Mouse (Mus musculus) ovary, adult 18-20 months (tissue): Measurements from ENCODE around the gene Chd8.
A peak's percentile ranks its signal among the peaks of the same experiment; 100 is the strongest.

ENCODE experiments used
- DNase-seq: peaks from one replicate; pipeline ENCODE4 v3.0.0; 2022; ENCODE audit warnings: low spot score, mixed read lengths

The Chd8 gene

GRCm38 (mm10) chr14:52199412-52199811, 58.2 kb downstream of the Chd8 start:
- no peak for DNase-seq

- no peak for DNase-seq
Observed at GRCm38 (mm10) chr14:52198141-52198540, 59.4 kb downstream of the Chd8 start.

- peak; percentile 63 for DNase-seq
Observed at GRCm38 (mm10) chr14:52197156-52197878, 60.3 kb downstream of the Chd8 start, which contains the start of gene Supt16. Supt16 (minus strand) TSS chr14:52197416.

GRCm38 (mm10) chr14:52196230-52197155, 61.1 kb downstream of the Chd8 start:
- no peak for DNase-seq

GRCm38 (mm10) chr14:52195691-52196090, 61.9 kb downstream of the Chd8 start:
- no peak for DNase-seq

- DNase-seq = no peak
Observed at GRCm38 (mm10) chr14:52190740-52191359, 66.7 kb downstream of the Chd8 start.

GRCm38 (mm10) chr14:52189519-52189918, 68.1 kb downstream of the Chd8 start:
- no peak for DNase-seq

- no peak for DNase-seq
Observed at GRCm38 (mm10) chr14:52188788-52189187, 68.8 kb downstream of the Chd8 start.

GRCm38 (mm10) chr14:52166571-52166970, 91.0 kb downstream of the Chd8 start:
- DNase-seq = no peak

- peak; percentile 59 for DNase-seq
Observed at GRCm38 (mm10) chr14:52160911-52161310, 96.7 kb downstream of the Chd8 start.

- DNase-seq = no peak
Observed at GRCm38 (mm10) chr14:52155008-52155407, 102.6 kb downstream of the Chd8 start.

- DNase-seq = no peak
Observed at GRCm38 (mm10) chr14:52152613-52153012, 105.0 kb downstream of the Chd8 start.

- DNase-seq = no peak
Observed at GRCm38 (mm10) chr14:52152179-52152578, 105.4 kb downstream of the Chd8 start.

GRCm38 (mm10) chr14:52149888-52150287, 107.7 kb downstream of the Chd8 start:
- no peak for DNase-seq
